Mouse (Mus musculus) T-cell, adult 66 days (primary cell): ENCODE measurements around the gene Exosc10. TPM values are rescaled to one million over a fixed set of nuclear protein-coding genes. Genes with fewer than 3 reads are reported as not detected.

ENCODE experiments used
- total RNA-seq, 2 experiments: library from RNA; stranded (reverse); gene quantifications; 3 replicates in 1 of 2; 4 replicates in 1 of 2; pipeline ENCODE4 v1.2.4; 2023

Exosc10 gene
- total RNA-seq = 100 to 1,000 TPM; 103 to 115 TPM

DNA sequence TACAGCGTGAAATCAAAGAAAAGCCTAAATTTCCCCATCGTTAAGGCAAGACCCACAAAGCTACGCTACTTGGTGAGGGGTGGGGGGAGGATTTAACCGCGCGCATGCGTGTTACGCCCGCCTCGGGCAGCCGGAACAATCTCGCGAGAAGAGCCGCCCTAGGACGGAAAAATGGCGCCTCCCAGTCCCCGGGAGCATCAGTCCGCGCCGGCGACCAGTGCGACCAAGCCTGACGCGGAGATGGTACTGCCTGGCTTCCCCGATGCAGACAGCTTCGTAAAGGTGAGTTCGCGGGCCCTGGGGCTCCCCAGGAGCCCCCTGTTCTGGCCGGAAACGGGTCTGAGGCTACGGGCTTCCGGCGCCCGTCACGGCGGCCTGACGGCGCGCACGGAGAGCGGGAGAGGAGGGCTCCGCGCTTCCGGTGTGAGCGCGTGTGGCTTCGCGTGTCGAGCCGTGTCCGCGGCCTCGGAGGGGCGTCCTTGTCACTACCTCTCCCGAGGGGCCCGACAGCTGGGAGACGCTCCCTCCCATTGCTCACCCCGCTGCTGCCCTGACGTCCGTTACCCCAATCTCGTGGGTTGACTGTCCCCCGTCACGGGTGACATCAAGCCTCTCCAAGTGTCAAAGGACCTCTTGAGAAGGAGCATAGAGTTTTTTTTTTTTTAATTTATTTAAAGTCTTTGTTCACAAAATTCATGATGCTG lies at the start of gene Exosc10:
Gene Exosc10 (plus strand): TSS at position 133 of the 704 bp plus-strand sequence.

DNA sequence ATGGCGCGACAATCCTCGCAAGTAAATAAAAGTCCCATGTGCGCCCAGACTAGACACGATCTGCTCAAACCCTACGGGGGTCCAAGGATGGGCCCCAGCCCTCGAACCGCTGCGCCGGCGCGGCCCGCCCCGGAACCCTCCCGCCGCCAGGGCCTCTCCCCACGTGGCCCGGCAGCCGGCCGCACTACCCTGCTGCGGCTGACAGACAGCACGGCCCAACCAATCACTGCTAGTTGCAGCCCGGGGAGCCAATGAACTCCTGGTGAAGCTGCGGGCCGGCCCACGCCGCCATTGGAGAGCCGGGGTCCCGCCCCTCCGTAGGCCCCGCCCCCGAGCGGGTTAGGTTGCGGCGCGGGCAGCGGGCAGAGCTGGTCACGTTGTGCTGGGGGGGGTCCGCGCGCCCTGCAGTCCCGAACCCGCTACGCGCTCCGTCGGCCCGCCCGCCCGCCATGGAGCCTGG lies 33.0 kb downstream of the Exosc10 start, which contains the start of gene Srm:
Gene Srm (plus strand): TSS at position 333 of the 460 bp plus-strand sequence.

DNA sequence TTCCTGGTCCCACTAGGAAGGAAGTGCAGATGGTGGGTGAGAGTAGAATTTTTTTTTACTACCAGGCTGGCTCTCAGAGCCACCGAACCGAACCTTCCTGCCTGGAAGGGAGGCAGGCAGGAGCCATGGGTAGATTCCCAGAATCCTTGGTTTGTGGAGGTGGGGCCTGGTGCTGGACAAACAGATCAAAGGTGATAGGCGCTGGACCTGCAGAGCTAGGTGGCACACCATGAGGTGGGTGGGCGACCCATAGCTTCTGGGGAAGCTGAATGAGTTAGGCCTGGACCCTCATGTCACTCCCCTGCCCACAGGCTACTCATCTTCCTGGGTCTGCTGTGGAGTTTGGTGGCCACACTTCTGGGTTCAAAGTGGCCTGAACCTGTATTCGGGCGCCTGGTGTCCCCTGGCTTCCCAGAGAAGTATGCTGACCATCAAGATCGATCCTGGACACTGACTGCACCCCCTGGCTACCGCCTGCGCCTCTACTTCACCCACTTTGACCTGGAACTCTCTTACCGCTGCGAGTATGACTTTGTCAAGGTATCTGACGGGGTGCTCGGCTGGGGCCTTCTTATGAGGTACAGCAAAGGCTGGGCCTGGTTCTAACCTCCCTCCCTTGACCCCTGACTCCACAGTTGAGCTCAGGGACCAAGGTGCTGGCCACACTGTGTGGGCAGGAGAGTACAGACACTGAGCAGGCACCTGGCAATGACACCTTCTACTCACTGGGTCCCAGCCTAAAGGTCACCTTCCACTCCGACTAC lies 44.3 kb downstream of the Exosc10 start, which contains the start of gene Masp2:
Gene Masp2 (plus strand): TSS at position 198 of the 764 bp plus-strand sequence.

DNA sequence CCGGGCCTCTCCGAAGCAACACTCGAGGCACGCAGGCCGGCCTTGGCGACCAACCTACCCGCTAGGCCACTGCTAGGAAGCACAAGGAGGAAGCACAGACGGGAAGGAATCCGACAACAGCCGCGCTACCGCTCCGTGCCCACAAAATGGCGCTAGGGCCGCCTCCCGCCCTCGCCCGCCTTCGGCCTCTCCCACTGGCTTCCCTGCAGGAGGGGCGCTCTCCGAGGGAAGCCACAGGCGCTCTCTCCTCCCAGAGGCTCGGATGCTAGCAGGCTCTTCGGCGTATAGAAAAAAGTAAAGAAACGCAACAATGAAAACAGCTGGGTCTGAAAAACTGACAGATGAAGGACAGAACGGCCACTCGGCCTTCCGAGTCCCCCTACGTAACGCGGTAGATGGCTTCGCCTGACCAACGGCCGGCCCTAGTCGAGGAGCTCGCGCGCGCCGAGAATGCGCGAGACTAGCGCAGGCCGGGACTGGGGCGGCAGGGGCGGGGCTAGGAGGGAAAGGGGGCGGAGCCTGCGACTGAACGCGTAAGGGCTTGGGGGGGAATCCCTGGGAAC lies 68.5 kb downstream of the Exosc10 start, which contains the start of gene Tardbp:
Gene Tardbp (minus strand): TSS at position 397 of the 563 bp plus-strand sequence.

Other genes starting within 250 kb of the Exosc10 start
- gene Ubiad1, start 113.7 kb upstream of the Exosc10 start, total RNA-seq = 1 to 10 TPM; 7.1 to 7.4 TPM
- 10 to 100 TPM; 47.8 to 49.5 TPM for gene Mtor, start 109.8 kb upstream of the Exosc10 start, total RNA-seq
- gene Angptl7, start 58.0 kb upstream of the Exosc10 start, total RNA-seq = under 1 TPM in 1 of 2 experiments, not detected in 1; 0.26 TPM
- 10 to 100 TPM; 39.9 to 49.6 TPM for gene Srm, start 33.1 kb downstream of the Exosc10 start, total RNA-seq
- 1 to 10 TPM; 1.9 TPM for gene Masp2, start 44.1 kb downstream of the Exosc10 start, total RNA-seq
- 100 to 1,000 TPM; 338 to 366 TPM for gene Tardbp, start 68.6 kb downstream of the Exosc10 start, total RNA-seq
- not detected for gene Gm572, start 84.9 kb downstream of the Exosc10 start, total RNA-seq
- 1 to 10 TPM; 6.1 TPM for gene Casz1, start 246.0 kb downstream of the Exosc10 start, total RNA-seq